Mouse (Mus musculus) neural tube, embryonic 12.5 days (tissue): ENCODE measurements around the gene Rpl26. TPM values are rescaled to one million over a fixed set of nuclear protein-coding genes. Genes with fewer than 3 reads are reported as not detected.

Experiments used
- ATAC-seq: fragments of 200-750 bp; cut with Nextera tagmentation; 2 replicates; pipeline ENCODE4 v1.8.0; 2017; ENCODE audit warnings: low read depth, mild to moderate bottlenecking, moderate TSS enrichment, moderate library complexity; ENCODE audit not compliant: low FRiP score
- H3K27ac ChIP-seq: fragments of 300-500 bp; sonication (generic); 2 replicates; pipeline ENCODE4 v1.5.1; 2016
- H3K27me3 ChIP-seq: fragments of 300-500 bp; sonication (generic); replicated peaks from 2 replicates; pipeline ENCODE4 v1.6.1; 2016; ENCODE audit warnings: mild to moderate bottlenecking
- H3K36me3 ChIP-seq: fragments of 300-500 bp; sonication (generic); 2 replicates; pipeline ENCODE4 v1.6.1; 2016; ENCODE audit warnings: mild to moderate bottlenecking
- H3K4me1 ChIP-seq: fragments of 300-500 bp; sonication (generic); 2 replicates; pipeline ENCODE4 v1.6.1; 2016
- H3K4me2 ChIP-seq: fragments of 300-500 bp; sonication (generic); replicated peaks from 2 replicates; pipeline ENCODE4 v1.6.1; 2016; ENCODE audit warnings: mild to moderate bottlenecking
- H3K4me3 ChIP-seq: fragments of 300-500 bp; sonication (generic); 2 replicates; pipeline ENCODE4 v1.5.1; 2016
- H3K9ac ChIP-seq: fragments of 300-500 bp; sonication (generic); 2 replicates; pipeline ENCODE4 v1.6.1; 2016; ENCODE audit warnings: mild to moderate bottlenecking
- H3K9me3 ChIP-seq: fragments of 300-500 bp; sonication (generic); 2 replicates; pipeline ENCODE4 v1.6.1; 2016; ENCODE audit warnings: mild to moderate bottlenecking
- WGBS: fragments of 180-500 bp; shearing (Covaris S2); methylation state at CpG from one replicate; pipeline ENCODE4 v1.1.7; 2016; 5-methylcytosine and 5-hydroxymethylcytosine counted together
- polyA plus RNA-seq: library from polyadenylated mRNA; unstranded; fragments of >200 nt; fragmentation: Nextera tagmentation; extraction: Ambion mirVana; gene quantifications from 2 replicates; pipeline ENCODE4 v1.2.1, GENCODE M21; 2016

The Rpl26 gene
- polyA plus RNA-seq, 1 experiment from 2014 or later = 743 TPM

GRCm38 (mm10) chr11:68893911-68894464, 7.4 kb upstream of the Rpl26 start:
- WGBS = 75% methylated on average over 12 of the region's 12 CpGs
- ATAC-seq = no peak

DNA sequence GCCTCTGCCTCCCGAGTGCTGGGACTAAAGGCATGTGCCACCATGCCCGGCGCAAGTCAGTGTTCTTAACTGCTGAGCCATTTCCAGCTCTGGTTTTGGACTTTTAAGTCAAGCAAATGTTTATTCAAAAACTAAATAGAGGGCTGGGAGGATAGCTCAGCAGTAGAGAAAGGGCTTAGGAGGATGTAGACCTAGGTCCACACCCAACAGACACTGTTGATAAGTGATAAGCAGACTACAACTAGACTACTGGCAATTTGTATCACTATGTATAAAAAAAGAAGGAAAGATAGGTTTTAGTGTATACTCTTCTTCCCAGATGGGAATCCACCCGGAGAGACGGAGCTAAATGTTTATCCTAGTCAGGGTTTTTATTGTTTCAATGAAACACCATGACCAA, 5.1 kb upstream of the Rpl26 start:
- H3K4me1 ChIP-seq = no peaks in the 10 kb centered on the region; the same call in 1 of the 2 replicates
- H3K27me3 ChIP-seq = no peaks in the 10 kb centered on the region
- no peaks in the 10 kb centered on the region for H3K9me3 ChIP-seq
- ATAC-seq = no peak
- H3K36me3 ChIP-seq = no peaks in the 10 kb centered on the region
- H3K27ac ChIP-seq = no peak overlapping the region
- no peak overlapping the region for H3K9ac ChIP-seq
- no peak overlapping the region for H3K4me2 ChIP-seq
- WGBS = 93% methylated on average over 5 of the region's 5 CpGs
- H3K4me3 ChIP-seq = no peak overlapping the region

More at GRCm38 (mm10) chr11:68893911-68894464, 7.4 kb upstream of the Rpl26 start:
- Histone ChIP-seq H3K27ac (no peak overlapping the region), H3K9me3 (no peaks in the 10 kb centered on the region), H3K36me3 (no peaks in the 10 kb centered on the region), H3K4me3 (no peak overlapping the region), H3K4me2 (no peak overlapping the region), H3K27me3 (no peaks in the 10 kb centered on the region), H3K9ac (no peak overlapping the region), H3K4me1 (no peaks in the 10 kb centered on the region)

- no peak overlapping the region for H3K27ac ChIP-seq
- H3K9ac ChIP-seq = no peak overlapping the region
- ATAC-seq = no peak
- WGBS = 47% methylated on average over 4 of the region's 4 CpGs
- no peaks in the 10 kb centered on the region; the same call in 1 of the 2 replicates for H3K4me1 ChIP-seq
- H3K9me3 ChIP-seq = no peaks in the 10 kb centered on the region
- no peak overlapping the region for H3K4me2 ChIP-seq
- no peaks in the 10 kb centered on the region for H3K36me3 ChIP-seq
- H3K4me3 ChIP-seq = no peak overlapping the region
- H3K27me3 ChIP-seq = no peaks in the 10 kb centered on the region
These were observed 4.3 kb upstream of the Rpl26 start for GRCm38 (mm10) chr11:68897120-68897519.

GRCm38 (mm10) chr11:68897838-68898237, 3.5 kb upstream of the Rpl26 start:
- H3K4me2 ChIP-seq = no peak overlapping the region
- no peak for ATAC-seq
- peaks cover 6% of the 10 kb centered on the region for H3K4me1 ChIP-seq
- WGBS = 75% methylated on average over 6 of the region's 6 CpGs
- H3K9ac ChIP-seq = no peak overlapping the region
- no peaks in the 10 kb centered on the region for H3K9me3 ChIP-seq
- H3K27ac ChIP-seq = no peak overlapping the region
- H3K27me3 ChIP-seq = no peaks in the 10 kb centered on the region
- H3K36me3 ChIP-seq = peaks cover 1% of the 10 kb centered on the region; the same call in 1 of the 2 replicates
- H3K4me3 ChIP-seq = no peak overlapping the region

GRCm38 (mm10) chr11:68898790-68899189, 2.6 kb upstream of the Rpl26 start:
- H3K4me1 ChIP-seq = peaks cover 8% of the 10 kb centered on the region
- WGBS = 92% methylated on average over 6 of the region's 6 CpGs

DNA sequence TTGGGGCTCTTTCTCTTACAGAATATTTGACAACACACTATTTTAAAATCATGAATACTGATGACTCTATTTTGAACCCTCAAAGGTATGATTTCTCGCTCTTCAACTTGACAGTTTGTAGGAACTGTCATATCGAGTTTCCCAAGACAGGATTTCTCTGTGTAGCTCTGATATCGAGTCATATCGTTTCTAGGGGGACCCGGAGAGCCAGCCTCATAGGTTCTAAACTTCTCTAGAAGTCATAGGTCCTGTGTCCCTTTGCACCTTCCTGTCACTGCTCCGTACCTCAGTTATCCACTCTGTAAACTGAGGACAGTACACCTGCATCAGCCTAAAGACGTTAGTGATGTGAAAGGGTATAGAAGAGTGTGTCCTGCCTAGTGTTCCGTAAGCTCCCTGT, 1.6 kb upstream of the Rpl26 start:
- Histone ChIP-seq H3K27ac (no peak overlapping the region), H3K9ac (no peak overlapping the region), H3K4me3 (no peak overlapping the region), H3K4me1 (peaks cover 8% of the 10 kb centered on the region), H3K4me2 (no peak overlapping the region), H3K36me3 (peaks cover 21% of the 10 kb centered on the region), H3K27me3 (no peaks in the 10 kb centered on the region), H3K9me3 (no peaks in the 10 kb centered on the region)
- no peak for ATAC-seq
- 95% methylated on average over 8 of the region's 8 CpGs for WGBS

More at GRCm38 (mm10) chr11:68898790-68899189, 2.6 kb upstream of the Rpl26 start:
- no peak for ATAC-seq
- no peaks in the 10 kb centered on the region for H3K27me3 ChIP-seq
- peaks cover 11% of the 10 kb centered on the region for H3K36me3 ChIP-seq
- H3K9ac ChIP-seq = no peak overlapping the region
- no peak overlapping the region for H3K4me3 ChIP-seq
- H3K9me3 ChIP-seq = no peaks in the 10 kb centered on the region
- H3K27ac ChIP-seq = no peak overlapping the region
- no peak overlapping the region for H3K4me2 ChIP-seq

DNA sequence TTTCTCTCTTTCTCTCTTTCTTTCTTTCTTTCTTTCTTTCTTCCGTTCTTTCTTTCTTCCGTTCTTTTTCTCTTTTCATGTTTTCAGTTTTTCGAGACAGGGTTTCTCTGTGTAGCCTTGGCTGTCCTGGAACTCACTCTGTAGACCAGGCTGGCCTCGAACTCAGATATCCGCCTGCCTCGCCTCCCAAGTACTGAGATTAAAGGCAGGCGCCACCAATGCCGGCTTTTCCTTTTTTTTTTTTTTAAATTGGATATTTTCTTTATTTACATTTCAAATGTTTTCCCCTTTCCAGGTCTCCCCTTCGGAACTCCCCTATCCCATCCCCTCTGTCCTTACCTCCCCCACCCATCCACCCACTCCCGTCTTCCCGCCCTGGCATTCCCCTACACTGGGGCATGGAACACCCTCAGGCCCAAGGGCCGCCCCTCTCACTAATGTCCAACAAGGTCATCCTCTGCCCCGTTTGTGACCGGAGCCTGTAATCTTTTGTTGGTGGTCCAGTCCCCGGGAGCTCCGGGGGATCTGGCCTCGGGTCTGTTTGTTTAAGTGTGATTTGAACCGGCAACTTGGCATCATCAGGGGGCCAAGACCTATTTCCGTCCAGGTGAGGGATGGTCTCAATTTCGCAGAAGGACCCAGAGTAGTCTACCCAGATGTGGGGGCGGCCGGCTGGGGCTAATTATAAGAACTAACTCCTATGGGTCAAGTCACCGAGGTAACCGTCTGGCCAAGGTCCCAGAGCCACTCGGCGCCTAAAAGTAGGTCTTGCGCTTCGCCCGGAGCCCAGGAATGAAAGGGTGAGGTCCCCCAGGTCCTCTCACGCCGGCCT, 648 bp upstream of the Rpl26 start:
- Histone ChIP-seq H3K9me3 (no peaks in the 10 kb centered on the region), H3K27ac (no peak overlapping the region), H3K4me3 (peak overlapping the region; percentile 92), H3K4me2 (peak overlapping the region; percentile 81), H3K9ac (peak overlapping the region; percentile 92; the same call in 1 of the 2 replicates), H3K4me1 (peaks cover 8% of the 10 kb centered on the region), H3K27me3 (no peaks in the 10 kb centered on the region), H3K36me3 (peaks cover 29% of the 10 kb centered on the region)
- 29% methylated on average over 31 of the region's 31 CpGs for WGBS
- no peak; the same call in 1 of the 2 replicates for ATAC-seq

DNA sequence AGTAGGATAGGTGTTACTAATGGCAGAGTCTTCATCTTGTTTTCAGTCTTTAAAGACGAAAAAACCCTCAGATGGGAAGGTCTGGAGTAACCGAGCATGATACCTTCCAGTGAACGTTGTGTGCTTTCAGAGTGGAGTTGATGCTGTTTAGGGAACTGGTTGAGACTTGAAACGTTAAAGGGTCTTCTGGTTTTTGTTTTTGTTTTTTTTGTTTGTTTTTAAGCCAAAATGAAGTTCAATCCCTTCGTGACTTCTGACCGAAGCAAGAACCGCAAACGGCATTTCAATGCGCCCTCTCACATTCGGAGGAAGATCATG, 623 bp downstream of the Rpl26 start:
- Histone ChIP-seq H3K9me3 (no peaks in the 10 kb centered on the region), H3K36me3 (peaks cover 42% of the 10 kb centered on the region), H3K27ac (no peak overlapping the region), H3K9ac (peak overlapping the region; percentile 92), H3K4me1 (peaks cover 8% of the 10 kb centered on the region), H3K4me2 (peak overlapping the region; percentile 81), H3K27me3 (no peaks in the 10 kb centered on the region), H3K4me3 (peak overlapping the region; percentile 92)
- no peak for ATAC-seq
- under 1% methylated on average over 10 of the region's 10 CpGs for WGBS

GRCm38 (mm10) chr11:68902367-68902766, 984 bp downstream of the Rpl26 start:
- no peak for ATAC-seq
- peaks cover 8% of the 10 kb centered on the region for H3K4me1 ChIP-seq
- peak overlapping the region; percentile 92 for H3K9ac ChIP-seq
- no peaks in the 10 kb centered on the region for H3K27me3 ChIP-seq
- 1% methylated on average over 11 of the region's 11 CpGs for WGBS
- peak overlapping the region; percentile 92 for H3K4me3 ChIP-seq
- H3K4me2 ChIP-seq = peak overlapping the region; percentile 81
- H3K36me3 ChIP-seq = peaks cover 46% of the 10 kb centered on the region
- H3K27ac ChIP-seq = no peak overlapping the region
- no peaks in the 10 kb centered on the region for H3K9me3 ChIP-seq

DNA sequence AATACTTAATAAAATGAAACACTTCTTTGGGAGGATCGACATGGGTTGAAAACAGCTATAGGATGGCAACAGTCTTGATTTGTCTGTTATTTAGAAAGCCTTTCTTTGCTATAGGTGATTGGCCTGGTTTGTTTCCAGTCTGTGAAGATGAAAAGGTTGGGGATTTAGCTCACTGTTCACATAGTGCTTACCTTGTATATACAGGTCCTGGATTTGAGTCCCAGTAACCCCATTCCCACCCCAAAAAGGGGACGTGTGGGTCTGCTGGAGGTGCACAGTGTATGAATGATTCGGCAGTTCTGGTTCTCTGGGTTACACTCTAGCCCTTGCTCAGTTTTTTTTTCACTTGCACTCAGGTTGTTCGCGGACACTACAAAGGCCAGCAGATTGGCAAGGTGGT, 1.4 kb downstream of the Rpl26 start:
- Histone ChIP-seq H3K4me1 (peaks cover 8% of the 10 kb centered on the region), H3K36me3 (peaks cover 50% of the 10 kb centered on the region), H3K27ac (no peak overlapping the region), H3K4me2 (peak overlapping the region; percentile 81), H3K27me3 (no peaks in the 10 kb centered on the region), H3K9ac (peak overlapping the region; percentile 92), H3K4me3 (peak overlapping the region; percentile 92), H3K9me3 (no peaks in the 10 kb centered on the region)
- WGBS = 87% methylated on average over 5 of the region's 5 CpGs
- no peak for ATAC-seq

- Histone ChIP-seq H3K27ac (no peak overlapping the region), H3K27me3 (no peaks in the 10 kb centered on the region), H3K4me1 (peaks cover 8% of the 10 kb centered on the region), H3K9me3 (no peaks in the 10 kb centered on the region), H3K4me3 (no peak overlapping the region), H3K9ac (no peak overlapping the region), H3K36me3 (peaks cover 50% of the 10 kb centered on the region), H3K4me2 (no peak overlapping the region)
- no peak for ATAC-seq
- 95% methylated on average over 2 of the region's 2 CpGs for WGBS
These were observed 2.4 kb downstream of the Rpl26 start for GRCm38 (mm10) chr11:68903775-68904174.

DNA sequence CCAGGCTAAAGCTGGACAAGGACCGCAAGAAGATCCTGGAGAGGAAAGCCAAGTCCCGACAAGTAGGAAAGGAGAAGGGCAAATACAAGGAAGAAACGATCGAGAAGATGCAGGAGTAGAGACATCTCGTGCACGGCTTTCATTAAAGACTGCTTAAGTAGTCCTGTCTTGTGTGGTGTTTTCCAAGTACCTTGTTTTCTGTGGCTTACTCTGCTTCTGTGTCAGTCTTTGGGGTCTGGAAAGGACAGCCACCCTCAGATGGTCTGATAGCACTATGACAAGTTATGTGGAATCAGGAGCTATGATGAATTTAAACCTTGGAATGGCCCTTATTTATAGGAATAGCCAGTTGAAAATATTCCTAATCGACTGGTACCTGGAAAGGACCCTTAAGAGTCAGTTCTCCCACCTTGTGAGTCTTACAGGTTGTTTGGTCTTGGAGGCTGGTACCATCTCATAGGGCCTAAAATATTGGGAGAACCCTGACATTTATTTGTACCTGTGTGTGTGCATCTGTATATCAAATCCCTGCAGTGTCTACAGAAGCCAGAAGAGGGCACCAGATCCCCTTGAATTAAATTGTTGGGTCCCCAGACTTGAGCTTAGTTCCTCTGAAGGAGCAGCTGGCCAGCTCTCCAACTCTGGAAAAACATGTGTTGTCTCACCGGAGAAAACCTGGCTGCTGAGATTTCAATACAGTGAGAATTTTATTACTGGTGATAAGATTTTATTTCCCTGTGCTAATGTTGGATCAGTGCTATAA, 3.2 kb downstream of the Rpl26 start:
- no peak overlapping the region for H3K27ac ChIP-seq
- no peak overlapping the region for H3K4me3 ChIP-seq
- H3K4me2 ChIP-seq = no peak overlapping the region
- no peak for ATAC-seq
- peaks cover 8% of the 10 kb centered on the region for H3K4me1 ChIP-seq
- H3K9me3 ChIP-seq = no peaks in the 10 kb centered on the region
- H3K36me3 ChIP-seq = peaks cover 50% of the 10 kb centered on the region
- H3K9ac ChIP-seq = no peak overlapping the region
- no peaks in the 10 kb centered on the region for H3K27me3 ChIP-seq
- 86% methylated on average over 8 of the region's 8 CpGs for WGBS
